Mouse (Mus musculus): Measurements from ENCODE around the gene Fn3k.
A peak's percentile ranks its signal among the peaks of the same experiment; 100 is the strongest.

The Fn3k gene

GRCm38 (mm10) chr11:121451753-121452635, 17.3 kb downstream of the Fn3k start, which contains the start of gene Tbcd:
Gene Tbcd, plus strand, starts transcription at chr11:121451949.
- peak; percentile 84 to 88 for DNase-seq (ENCODE audit: low read depth in 1 of 2, low spot score in 2 of 2)

GRCm38 (mm10) chr11:121457874-121458273, 23.2 kb downstream of the Fn3k start:
- DNase-seq (ENCODE audit: low read depth in 1 of 2, low spot score in 2 of 2): no peak

- no peak for DNase-seq (ENCODE audit: low read depth in 1 of 2, low spot score in 2 of 2)
Measured at GRCm38 (mm10) chr11:121467408-121467807, 32.7 kb downstream of the Fn3k start.

- no peak for DNase-seq (ENCODE audit: low read depth in 1 of 2, low spot score in 2 of 2)
Measured at GRCm38 (mm10) chr11:121474831-121475230, 40.1 kb downstream of the Fn3k start.

GRCm38 (mm10) chr11:121475699-121476415, 41.1 kb downstream of the Fn3k start:
- DNase-seq (ENCODE audit: low read depth in 1 of 2, low spot score in 2 of 2): peak in 1 of 2 experiments; percentile 61

- DNase-seq (ENCODE audit: low read depth in 1 of 2, low spot score in 2 of 2): no peak
Measured at GRCm38 (mm10) chr11:121479476-121480203, 44.9 kb downstream of the Fn3k start.

GRCm38 (mm10) chr11:121481129-121481528, 46.4 kb downstream of the Fn3k start:
- no peak for DNase-seq (ENCODE audit: low read depth in 1 of 2, low spot score in 2 of 2)

GRCm38 (mm10) chr11:121485882-121486281, 51.2 kb downstream of the Fn3k start:
- DNase-seq (ENCODE audit: low read depth in 1 of 2, low spot score in 2 of 2): no peak

- no peak for DNase-seq (ENCODE audit: low read depth in 1 of 2, low spot score in 2 of 2)
Measured at GRCm38 (mm10) chr11:121490651-121491050, 55.9 kb downstream of the Fn3k start.
